Mouse (Mus musculus) embryonic facial prominence, embryonic 15.5 days (tissue): ENCODE measurements around the gene Pcsk5. TPM values are rescaled to one million over a fixed set of nuclear protein-coding genes. Genes with fewer than 3 reads are reported as not detected.

Experiments
- ATAC-seq: fragments of 200-750 bp; cut with Nextera tagmentation; 2 replicates; pipeline ENCODE4 v1.8.0; 2017; ENCODE audit warnings: low read depth, moderate TSS enrichment; ENCODE audit not compliant: insufficient number of reproducible peaks, low FRiP score, low TSS enrichment
- H3K27ac ChIP-seq: fragments of 300-500 bp; sonication (generic); replicated peaks from 2 replicates; pipeline ENCODE4 v1.5.1; 2015; ENCODE audit warnings: mild to moderate bottlenecking, inconsistent platforms
- H3K27me3 ChIP-seq: fragments of 300-500 bp; sonication (generic); 2 replicates; pipeline ENCODE4 v1.6.1; 2015; ENCODE audit warnings: inconsistent platforms
- H3K36me3 ChIP-seq: fragments of 300-500 bp; sonication (generic); 2 replicates; pipeline ENCODE4 v1.6.1; 2015; ENCODE audit warnings: mild to moderate bottlenecking, inconsistent platforms
- H3K4me1 ChIP-seq: fragments of 300-500 bp; sonication (generic); 2 replicates; pipeline ENCODE4 v1.6.1; 2015; ENCODE audit warnings: inconsistent platforms
- H3K4me2 ChIP-seq: fragments of 300-500 bp; sonication (generic); replicated peaks from 2 replicates; pipeline ENCODE4 v1.6.1; 2015; ENCODE audit warnings: mild to moderate bottlenecking, inconsistent platforms
- H3K4me3 ChIP-seq: fragments of 300-500 bp; sonication (generic); replicated peaks from 2 replicates; pipeline ENCODE4 v1.5.1; 2015; ENCODE audit warnings: mild to moderate bottlenecking, inconsistent platforms
- H3K9ac ChIP-seq: fragments of 300-500 bp; sonication (generic); 2 replicates; pipeline ENCODE4 v1.6.1; 2015; ENCODE audit warnings: inconsistent platforms
- H3K9me3 ChIP-seq: fragments of 300-500 bp; sonication (generic); replicated peaks from 2 replicates; pipeline ENCODE4 v1.6.1; 2016; ENCODE audit warnings: inconsistent platforms
- WGBS: fragments of 180-500 bp; shearing (Covaris S2); methylation state at CpG from one replicate; pipeline ENCODE4 v1.1.7; 2015; 5-methylcytosine and 5-hydroxymethylcytosine counted together
- polyA plus RNA-seq: library from polyadenylated mRNA; unstranded; fragments of >200 nt; fragmentation: Nextera tagmentation; extraction: Ambion mirVana; gene quantifications from 2 replicates; pipeline ENCODE4 v1.2.1, GENCODE M21; 2015

The Pcsk5 gene
- polyA plus RNA-seq, 1 experiment from 2014 or later = 24.0 TPM

DNA sequence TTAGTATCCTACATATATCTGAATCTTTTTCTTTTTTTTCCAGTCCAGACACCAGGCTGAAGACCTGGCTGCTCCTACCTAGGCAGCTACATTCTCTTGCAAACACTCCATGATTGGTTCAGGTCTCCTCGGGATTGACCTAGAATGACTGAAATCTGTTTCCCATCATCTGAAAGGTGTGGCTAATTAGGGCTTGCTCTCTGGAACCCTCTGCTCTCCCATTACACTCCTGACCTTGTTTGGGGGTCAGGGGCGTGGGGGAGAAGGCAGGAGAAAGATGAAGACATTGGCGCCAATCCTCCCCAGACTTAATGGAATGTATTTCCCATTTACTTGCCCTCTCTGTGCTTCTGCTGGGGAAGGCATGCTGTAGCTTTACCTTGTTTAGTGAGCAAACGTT, 366.2 kb downstream of the Pcsk5 start:
- Histone ChIP-seq H3K27ac (no peak overlapping the region), H3K4me2 (no peak overlapping the region)
- WGBS = 36% methylated on average over 4 of the region's 4 CpGs

DNA sequence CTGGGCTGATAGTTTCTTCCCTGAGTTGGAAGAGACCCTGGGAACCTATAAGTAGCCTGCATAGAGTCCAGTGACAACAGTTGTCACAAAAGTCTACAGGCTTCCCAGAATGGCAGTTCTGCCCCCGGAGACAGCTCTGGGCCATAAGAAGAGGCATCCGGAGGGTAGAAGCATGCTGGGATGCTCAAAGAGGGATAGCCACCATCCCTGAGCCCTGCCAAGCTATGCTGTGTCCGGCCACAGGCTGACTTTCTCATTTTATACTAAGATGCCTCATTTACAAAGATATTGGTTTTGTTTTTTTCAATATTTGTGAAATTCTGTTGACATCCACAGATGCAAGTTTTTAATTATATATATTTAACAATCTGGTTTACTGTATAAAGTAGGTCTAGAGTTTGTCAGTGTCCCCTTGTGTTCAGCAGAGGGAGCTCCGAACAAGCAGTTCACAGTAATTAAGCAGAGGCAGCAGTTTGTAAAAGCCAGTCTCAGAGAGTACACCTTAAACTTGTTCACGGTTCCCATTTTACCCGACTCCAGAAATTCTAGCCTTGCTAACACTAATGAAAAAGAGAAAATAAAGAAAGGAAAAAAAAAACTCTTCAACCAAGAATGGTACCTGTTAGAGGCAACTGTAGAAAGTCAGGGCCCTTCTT, 369.7 kb downstream of the Pcsk5 start:
- Histone ChIP-seq H3K27ac (no peak overlapping the region), H3K4me2 (no peak overlapping the region), H3K36me3 (no peaks in the 10 kb centered on the region), H3K9ac (no peak overlapping the region), H3K4me3 (no peak overlapping the region), H3K27me3 (no peaks in the 10 kb centered on the region), H3K4me1 (peaks cover 14% of the 10 kb centered on the region), H3K9me3 (no peaks in the 10 kb centered on the region)
- WGBS = 38% methylated on average over 6 of the region's 6 CpGs
- no peak for ATAC-seq

More for the DNA sequence above, 366.2 kb downstream of the Pcsk5 start:
- H3K4me3 ChIP-seq = no peak overlapping the region
- peaks cover 14% of the 10 kb centered on the region for H3K4me1 ChIP-seq
- no peak overlapping the region for H3K9ac ChIP-seq
- H3K9me3 ChIP-seq = no peaks in the 10 kb centered on the region
- H3K27me3 ChIP-seq = no peaks in the 10 kb centered on the region
- H3K36me3 ChIP-seq = no peaks in the 10 kb centered on the region
- no peak for ATAC-seq

DNA sequence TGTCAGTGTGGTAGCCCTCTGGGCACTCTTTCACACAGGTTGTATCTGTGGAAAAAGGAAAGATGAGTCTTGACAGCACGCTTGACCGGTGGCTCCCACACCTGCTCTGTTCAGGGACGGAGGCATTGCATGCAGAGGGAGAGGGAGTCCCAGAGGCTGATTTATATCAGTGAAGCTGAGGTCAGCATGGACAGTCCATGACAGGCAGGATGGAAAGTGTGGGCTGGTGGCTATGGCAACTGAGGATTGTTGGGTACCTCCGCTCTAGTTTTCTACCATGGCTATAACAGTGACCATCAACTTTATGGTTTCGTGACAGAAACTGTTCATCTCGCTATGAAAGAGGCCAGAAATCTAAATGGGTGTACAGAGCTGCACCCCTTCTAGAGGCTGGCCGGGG, 385.4 kb downstream of the Pcsk5 start:
- Histone ChIP-seq H3K27ac (no peak overlapping the region), H3K4me2 (no peak overlapping the region), H3K9me3 (no peaks in the 10 kb centered on the region), H3K36me3 (no peaks in the 10 kb centered on the region), H3K9ac (no peak overlapping the region), H3K27me3 (no peaks in the 10 kb centered on the region), H3K4me3 (no peak overlapping the region), H3K4me1 (no peaks in the 10 kb centered on the region)
- no peak for ATAC-seq
- 87% methylated on average over 7 of the region's 7 CpGs for WGBS

DNA sequence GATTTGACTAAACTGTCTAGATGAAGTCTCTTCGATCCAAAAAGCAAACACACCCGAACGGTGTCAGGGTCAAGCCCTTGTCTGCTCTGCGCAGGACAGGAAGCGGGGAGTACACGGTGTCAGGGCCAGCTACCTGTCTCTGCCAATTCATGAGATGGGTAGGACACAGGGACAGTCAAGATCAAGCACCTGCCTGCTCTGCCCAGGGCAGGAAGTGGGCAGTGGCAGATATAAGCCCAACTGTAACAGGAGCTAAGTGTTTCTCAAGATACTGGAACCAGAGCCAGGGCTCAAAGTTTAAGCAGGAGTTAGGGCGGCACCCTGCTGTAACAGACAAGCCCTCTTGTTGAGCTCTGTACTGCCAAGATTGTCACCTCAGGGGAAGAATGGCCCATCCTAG, 393.9 kb downstream of the Pcsk5 start:
- H3K4me3 ChIP-seq = no peak overlapping the region
- H3K9me3 ChIP-seq = no peaks in the 10 kb centered on the region
- H3K27ac ChIP-seq = no peak overlapping the region
- ATAC-seq = no peak
- no peak overlapping the region for H3K4me2 ChIP-seq
- no peaks in the 10 kb centered on the region for H3K36me3 ChIP-seq
- WGBS = 88% methylated on average over 7 of the region's 7 CpGs
- peaks cover 11% of the 10 kb centered on the region for H3K4me1 ChIP-seq
- H3K27me3 ChIP-seq = no peaks in the 10 kb centered on the region
- no peak overlapping the region for H3K9ac ChIP-seq

DNA sequence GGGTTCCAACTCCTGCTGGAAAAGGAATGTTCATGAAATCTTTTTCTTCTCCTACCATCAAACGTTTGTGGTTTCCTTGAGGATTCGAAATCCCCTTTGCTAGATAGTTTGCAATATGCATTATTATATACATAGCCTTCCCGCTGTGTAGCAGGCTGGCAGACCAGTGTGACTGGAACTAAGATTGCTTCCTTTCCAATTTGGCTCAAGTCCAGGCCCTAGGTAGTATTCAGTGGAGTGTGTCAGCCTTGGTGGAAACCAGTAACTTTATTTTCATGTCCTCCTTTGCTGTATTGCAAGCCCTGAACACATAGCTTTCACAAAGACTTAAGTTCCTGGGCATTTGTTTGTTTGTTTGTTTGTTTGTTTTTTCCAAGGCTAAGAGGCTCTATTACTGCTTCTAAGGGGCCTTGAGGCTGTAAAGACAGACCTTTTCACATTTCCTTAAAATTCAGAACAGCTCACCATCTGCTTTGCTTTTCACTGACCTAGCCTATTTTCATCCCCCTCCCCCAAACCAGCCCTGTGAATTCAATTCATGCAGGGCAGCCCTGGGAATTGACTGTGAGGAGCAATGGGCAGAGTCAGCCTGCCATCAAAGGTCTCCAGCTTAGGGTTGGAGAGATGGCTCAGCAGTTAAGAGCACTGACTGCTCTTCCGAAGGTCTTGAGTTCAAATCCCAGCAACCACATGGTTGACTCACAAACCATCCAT, 397.8 kb downstream of the Pcsk5 start:
- Histone ChIP-seq H3K4me3 (no peak overlapping the region), H3K9me3 (no peaks in the 10 kb centered on the region), H3K36me3 (no peaks in the 10 kb centered on the region), H3K4me1 (peaks cover 11% of the 10 kb centered on the region), H3K27me3 (no peaks in the 10 kb centered on the region), H3K9ac (no peak overlapping the region), H3K4me2 (no peak overlapping the region), H3K27ac (no peak overlapping the region)
- ATAC-seq = no peak
- WGBS = 30% methylated on average over 4 of the region's 4 CpGs

DNA sequence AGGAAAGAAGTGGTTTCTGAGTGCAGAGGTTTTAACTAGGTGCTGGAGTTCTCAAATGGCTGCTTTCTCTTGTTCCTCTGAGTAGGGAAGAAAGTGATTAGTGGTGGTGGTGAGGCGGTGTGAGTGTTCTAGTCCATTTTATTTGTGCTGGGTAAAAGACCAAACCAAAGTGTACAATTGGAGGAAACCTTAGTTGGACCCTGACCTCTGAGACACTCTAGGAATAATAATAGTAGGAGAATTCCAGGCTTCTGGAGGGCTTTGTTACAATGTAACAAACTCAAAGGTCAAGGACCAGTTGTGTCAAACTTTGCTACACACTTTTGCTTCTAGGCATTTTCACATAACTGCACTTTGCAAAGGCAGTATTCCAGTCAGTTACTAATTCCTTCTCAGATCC, 400.8 kb downstream of the Pcsk5 start:
- 89% methylated on average over 1 of the region's 1 CpGs for WGBS
- no peak overlapping the region for H3K4me2 ChIP-seq

DNA sequence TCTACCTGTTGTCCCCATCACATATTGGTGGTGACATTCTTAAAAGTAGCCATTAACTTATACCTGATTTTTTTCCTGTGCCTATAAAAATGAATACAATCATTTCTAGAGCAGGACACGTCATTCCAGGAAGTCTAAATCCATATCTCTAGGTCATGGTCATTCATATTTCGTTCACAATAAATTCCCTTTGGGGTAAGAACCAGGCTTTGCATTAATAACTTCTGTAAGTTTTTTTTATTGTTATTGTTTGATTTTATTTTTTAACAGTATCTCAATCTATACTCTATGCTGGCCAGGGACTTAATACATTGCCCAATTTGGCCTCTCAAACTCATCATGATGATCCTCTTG, 408.9 kb downstream of the Pcsk5 start:
- H3K9ac ChIP-seq = no peak overlapping the region
- H3K36me3 ChIP-seq = no peaks in the 10 kb centered on the region
- H3K4me2 ChIP-seq = no peak overlapping the region
- H3K27ac ChIP-seq = no peak overlapping the region
- H3K4me1 ChIP-seq = no peaks in the 10 kb centered on the region
- WGBS = 79% methylated on average over 2 of the region's 2 CpGs
- no peaks in the 10 kb centered on the region for H3K9me3 ChIP-seq
- no peak for ATAC-seq
- H3K4me3 ChIP-seq = no peak overlapping the region
- H3K27me3 ChIP-seq = no peaks in the 10 kb centered on the region

More for the DNA sequence above, 400.8 kb downstream of the Pcsk5 start:
- Histone ChIP-seq H3K27me3 (no peaks in the 10 kb centered on the region), H3K4me3 (no peak overlapping the region), H3K4me1 (peaks cover 11% of the 10 kb centered on the region), H3K36me3 (no peaks in the 10 kb centered on the region), H3K27ac (no peak overlapping the region), H3K9me3 (no peaks in the 10 kb centered on the region), H3K9ac (no peak overlapping the region)
- ATAC-seq = no peak

DNA sequence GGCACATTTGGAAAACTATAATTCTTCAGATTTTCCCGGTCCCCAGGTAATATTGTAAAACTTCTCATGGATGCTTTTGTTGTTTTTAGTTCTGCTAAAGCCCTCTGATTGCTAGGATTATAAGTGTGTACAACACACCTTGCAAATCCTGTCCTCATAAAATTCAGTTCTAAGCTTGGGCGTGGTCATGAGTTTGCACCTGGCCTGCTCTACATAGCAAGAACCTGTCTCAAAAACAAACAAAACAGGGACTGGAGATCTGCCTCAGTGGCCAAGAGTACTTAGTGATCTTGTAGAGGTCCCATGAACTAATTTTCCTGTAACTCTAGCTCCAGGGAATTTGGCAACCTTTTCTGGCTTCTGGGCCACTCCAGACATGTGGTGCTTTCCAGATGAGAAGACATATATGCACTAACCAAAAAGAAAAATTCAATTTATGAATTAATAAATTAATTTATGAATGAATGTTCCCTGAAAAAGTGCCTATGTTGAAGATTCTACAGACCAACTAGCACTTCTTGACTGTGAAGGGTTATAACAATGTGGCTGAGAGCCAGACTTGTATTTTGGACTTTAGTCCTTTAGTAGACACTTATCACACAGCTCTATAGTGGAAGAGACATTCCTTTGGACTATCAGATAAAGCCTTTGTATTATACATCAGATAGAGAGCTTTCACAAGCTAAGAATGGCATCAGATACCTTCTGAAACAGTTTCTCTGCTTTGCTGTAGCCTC, 409.4 kb downstream of the Pcsk5 start:
- Histone ChIP-seq H3K9me3 (no peaks in the 10 kb centered on the region), H3K36me3 (no peaks in the 10 kb centered on the region), H3K4me3 (no peak overlapping the region), H3K27me3 (no peaks in the 10 kb centered on the region), H3K4me2 (no peak overlapping the region), H3K27ac (no peak overlapping the region), H3K4me1 (no peaks in the 10 kb centered on the region), H3K9ac (no peak overlapping the region)
- no peak for ATAC-seq
- 84% methylated on average over 2 of the region's 2 CpGs for WGBS

DNA sequence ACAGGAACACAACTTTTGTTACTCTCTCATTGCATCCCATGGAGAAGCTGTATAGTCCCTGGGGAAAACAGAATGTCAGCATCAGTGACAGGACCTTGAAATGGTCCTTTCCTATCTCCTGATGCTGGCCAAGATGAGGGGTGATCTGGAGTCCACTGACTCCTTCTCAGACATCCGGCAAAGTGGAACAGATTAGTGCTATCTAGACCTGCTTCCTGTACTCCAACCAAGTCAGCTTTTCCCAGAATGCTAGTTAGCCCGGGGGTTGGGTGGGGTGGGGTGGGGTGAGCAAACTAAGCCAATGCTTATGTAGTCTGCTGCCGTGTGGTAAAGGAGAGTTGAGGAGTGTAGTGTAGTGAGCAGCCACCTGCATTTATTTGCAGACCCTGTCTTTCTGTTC, 414.1 kb downstream of the Pcsk5 start:
- no peaks in the 10 kb centered on the region for H3K9me3 ChIP-seq
- H3K4me1 ChIP-seq = no peaks in the 10 kb centered on the region
- no peak overlapping the region for H3K4me2 ChIP-seq
- ATAC-seq = no peak
- no peaks in the 10 kb centered on the region for H3K27me3 ChIP-seq
- H3K4me3 ChIP-seq = no peak overlapping the region
- 59% methylated on average over 3 of the region's 3 CpGs for WGBS
- no peak overlapping the region for H3K27ac ChIP-seq
- no peak overlapping the region for H3K9ac ChIP-seq
- H3K36me3 ChIP-seq = no peaks in the 10 kb centered on the region

DNA sequence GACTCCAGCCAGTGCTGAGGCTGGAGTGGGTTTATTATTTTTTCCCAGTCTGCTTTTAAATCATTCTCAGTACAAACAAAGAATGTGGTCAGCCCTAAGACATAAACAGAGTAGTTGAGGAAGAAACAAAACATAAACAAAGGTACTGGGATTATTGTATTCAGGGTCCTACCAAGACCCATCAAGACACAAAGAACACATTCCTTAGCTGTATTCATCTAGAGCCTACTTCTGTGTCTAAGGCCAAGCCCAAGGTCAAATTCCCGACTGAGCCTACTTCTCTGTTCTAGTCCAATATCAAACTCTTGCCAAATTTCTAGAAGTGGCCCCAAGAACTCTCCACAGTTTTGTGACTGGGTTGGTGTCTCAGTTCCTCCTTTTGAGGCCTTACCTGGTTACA, 419.6 kb downstream of the Pcsk5 start:
- Histone ChIP-seq H3K4me2 (no peak overlapping the region), H3K9me3 (no peaks in the 10 kb centered on the region), H3K36me3 (no peaks in the 10 kb centered on the region), H3K27me3 (no peaks in the 10 kb centered on the region), H3K4me3 (no peak overlapping the region), H3K9ac (no peak overlapping the region), H3K27ac (no peak overlapping the region), H3K4me1 (no peaks in the 10 kb centered on the region)
- no peak for ATAC-seq
- 69% methylated on average over 1 of the region's 1 CpGs for WGBS

DNA sequence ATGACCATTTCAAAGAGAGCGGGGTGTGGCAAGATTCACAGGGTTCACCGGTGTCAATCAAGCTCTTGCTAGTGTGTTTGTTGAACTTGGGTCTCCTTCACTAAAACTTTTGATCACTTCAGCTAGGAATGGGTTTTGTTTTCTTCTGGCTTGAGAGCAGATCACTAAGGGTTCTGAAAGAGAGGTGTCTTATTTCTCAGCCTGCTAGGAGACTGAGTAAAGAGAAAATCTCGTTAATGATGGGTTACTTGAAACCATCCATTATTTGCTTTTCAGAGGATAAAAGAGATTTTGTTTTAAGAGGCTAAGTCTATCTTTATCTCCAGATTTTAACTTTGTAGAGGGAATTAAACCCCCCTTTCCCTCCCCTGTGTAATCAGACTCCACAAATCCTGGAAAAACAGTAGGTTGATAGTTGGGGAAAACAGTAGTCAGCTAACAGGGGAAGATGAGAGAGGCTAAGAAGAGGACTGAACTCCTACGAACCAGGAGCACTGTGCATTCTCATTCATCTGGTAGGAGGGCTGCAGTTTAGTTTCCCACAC, 424.4 kb downstream of the Pcsk5 start:
- Histone ChIP-seq H3K9me3 (no peaks in the 10 kb centered on the region), H3K4me2 (no peak overlapping the region), H3K9ac (no peak overlapping the region), H3K27ac (no peak overlapping the region), H3K27me3 (no peaks in the 10 kb centered on the region), H3K36me3 (no peaks in the 10 kb centered on the region), H3K4me1 (no peaks in the 10 kb centered on the region), H3K4me3 (no peak overlapping the region)
- ATAC-seq = peak; percentile 39
- 36% methylated on average over 4 of the region's 4 CpGs for WGBS
